Mouse (Mus musculus) monocyte, adult 5-6 weeks (primary cell): ENCODE results near the gene Pappa2. TPM values are rescaled to one million over a fixed set of nuclear protein-coding genes. Genes with fewer than 3 reads are reported as not detected.

ENCODE experiments used
- ATAC-seq: fragments of 153-309, 156-312 bp; replicated peaks from 2 replicates; pipeline ENCODE4 v1.8.0; 2017; ENCODE audit warnings: mild to moderate bottlenecking; ENCODE audit not compliant: low TSS enrichment, insufficient number of reproducible peaks, severe bottlenecking, poor library complexity, low FRiP score
- total RNA-seq: library from RNA; stranded (forward); fragments of 200-1000, 200-491, 200-594 nt; gene quantifications from 3 replicates; pipeline ENCODE4 v1.2.3, GENCODE M21; 2017

The Pappa2 gene
- total RNA-seq, 1 experiment from 2014 or later, result not detected

DNA sequence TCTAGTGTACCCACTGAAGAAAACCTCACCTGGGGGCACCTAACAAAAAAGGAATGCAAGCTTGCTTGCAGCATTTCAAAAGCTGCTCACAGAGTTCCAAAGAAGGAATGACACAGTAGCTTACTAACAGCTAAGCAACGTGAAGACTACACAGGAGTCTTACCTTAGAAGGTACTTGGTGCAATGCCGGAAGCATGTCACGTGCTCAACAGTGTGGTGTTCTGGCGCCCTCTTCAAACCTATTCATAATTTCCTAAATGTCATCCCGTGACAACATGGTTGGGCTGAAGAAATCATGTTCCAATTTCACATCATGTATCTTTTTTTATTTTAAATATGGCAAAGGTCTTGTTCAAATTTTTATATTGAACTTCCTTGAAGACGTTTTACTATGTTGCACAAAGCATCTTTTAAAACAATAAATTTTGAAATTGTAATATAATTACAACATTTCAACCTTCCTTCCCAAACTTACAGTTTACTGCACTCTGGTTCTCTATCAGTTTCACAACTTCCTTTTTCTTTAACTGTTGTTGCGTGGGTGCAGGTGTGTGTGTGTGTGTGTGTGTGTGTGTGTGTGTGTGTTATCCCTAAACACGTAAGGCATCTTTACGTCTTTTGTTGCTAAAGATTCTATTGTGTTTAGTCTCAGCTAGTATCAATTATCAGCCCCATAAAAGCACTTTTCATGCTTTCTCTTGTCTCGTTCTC lies 282.3 kb downstream of the Pappa2 start:
- ATAC-seq, result no peak

DNA sequence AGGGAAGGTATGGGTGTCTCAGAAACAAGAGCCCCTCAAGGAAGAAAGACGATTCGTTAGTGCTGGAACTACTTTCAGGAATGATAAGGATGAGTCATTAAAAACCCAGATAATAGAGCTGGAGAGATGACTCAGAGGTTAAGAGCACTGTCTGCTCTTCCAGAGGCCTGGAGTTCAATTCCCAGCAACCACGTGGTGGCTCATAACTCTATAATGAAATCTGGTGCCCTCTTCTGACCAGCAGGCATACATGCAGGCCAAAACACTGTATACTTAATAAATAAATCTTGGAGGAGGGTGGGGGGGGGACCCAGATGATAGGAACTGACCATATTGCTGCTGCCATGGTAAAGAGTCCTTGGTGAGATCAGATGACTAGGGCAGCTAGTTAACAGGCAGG lies 282.9 kb downstream of the Pappa2 start:
- no peak for ATAC-seq

DNA sequence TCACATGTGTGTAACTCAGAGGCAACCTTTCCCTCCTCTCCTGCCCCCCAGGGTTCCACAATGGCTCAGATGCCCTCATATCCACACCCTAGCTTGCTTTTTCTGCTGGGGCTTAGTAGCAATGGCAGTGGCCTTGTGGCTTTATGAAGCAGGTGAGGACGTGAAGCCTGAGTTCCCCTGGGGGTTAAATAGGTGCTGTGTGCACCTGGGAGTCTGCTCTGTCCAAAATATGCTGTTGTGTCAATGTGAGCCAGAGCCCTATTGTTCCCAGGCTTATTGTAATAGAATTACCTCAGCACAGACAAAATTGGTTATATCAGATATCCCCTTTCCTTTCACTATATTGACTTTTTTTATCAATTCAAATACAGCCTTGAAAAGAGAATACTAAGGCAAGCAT lies 292.6 kb downstream of the Pappa2 start:
- no peak for ATAC-seq

DNA sequence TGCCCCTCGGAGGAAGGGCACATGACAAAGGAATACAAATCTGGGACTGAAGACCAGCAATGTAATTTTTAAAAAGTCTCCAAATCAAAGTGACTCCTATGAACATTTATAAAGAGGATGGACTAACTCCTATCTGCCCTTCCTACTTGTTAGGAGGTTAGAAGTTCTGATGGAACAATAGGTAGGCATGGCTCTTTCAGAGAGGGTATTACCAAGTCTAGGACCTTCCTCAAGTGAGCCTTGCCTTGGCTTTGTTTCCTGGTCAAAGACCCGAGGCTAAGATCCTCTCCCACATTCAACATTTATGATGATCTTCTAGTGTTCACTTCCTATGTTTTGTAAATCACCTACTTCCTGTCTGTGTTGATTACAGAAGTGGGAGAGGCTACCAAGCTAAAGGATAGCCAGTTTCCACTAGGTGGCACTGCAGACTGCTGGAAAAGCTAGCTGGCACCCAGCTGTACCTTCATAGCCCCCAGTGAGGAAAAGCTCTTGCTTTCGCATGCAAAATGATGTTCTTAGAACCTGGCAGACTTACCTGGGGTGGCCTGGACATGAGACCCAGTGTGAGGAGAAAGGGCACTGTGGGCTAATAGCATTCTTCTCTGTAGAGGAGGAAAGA lies 310.2 kb downstream of the Pappa2 start:
- no peak for ATAC-seq

DNA sequence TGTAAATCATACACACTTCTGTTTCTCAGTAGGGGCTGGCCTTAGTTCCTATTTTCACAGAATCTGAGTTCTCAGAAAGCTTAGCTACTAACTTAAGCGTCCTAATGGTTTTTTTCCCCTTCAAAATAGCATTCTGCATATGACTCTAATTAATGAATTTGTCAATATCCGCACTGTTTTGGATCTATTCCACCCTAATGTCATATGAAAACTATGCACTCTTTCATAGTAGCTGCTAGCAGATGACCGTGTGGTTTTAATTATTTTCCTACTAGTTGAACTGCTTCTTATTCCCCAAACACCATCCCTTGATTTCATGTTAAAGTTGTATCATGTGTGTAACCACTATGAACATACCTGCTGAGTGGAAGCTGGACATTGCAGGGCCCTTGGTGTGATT lies 314.3 kb downstream of the Pappa2 start:
- no peak for ATAC-seq
